Mouse (Mus musculus): ENCODE measurements around the gene Slc43a1. TPM values are rescaled to one million over a fixed set of nuclear protein-coding genes. Genes with fewer than 3 reads are reported as not detected.
"Not testable (repeated sequence)": the region's sequence is repeated elsewhere in the genome, so short reads cannot be mapped to it uniquely, and the experiment has no call there.

Slc43a1 gene
- polyA plus RNA-seq, 1 experiment, result 4.4 TPM

DNA sequence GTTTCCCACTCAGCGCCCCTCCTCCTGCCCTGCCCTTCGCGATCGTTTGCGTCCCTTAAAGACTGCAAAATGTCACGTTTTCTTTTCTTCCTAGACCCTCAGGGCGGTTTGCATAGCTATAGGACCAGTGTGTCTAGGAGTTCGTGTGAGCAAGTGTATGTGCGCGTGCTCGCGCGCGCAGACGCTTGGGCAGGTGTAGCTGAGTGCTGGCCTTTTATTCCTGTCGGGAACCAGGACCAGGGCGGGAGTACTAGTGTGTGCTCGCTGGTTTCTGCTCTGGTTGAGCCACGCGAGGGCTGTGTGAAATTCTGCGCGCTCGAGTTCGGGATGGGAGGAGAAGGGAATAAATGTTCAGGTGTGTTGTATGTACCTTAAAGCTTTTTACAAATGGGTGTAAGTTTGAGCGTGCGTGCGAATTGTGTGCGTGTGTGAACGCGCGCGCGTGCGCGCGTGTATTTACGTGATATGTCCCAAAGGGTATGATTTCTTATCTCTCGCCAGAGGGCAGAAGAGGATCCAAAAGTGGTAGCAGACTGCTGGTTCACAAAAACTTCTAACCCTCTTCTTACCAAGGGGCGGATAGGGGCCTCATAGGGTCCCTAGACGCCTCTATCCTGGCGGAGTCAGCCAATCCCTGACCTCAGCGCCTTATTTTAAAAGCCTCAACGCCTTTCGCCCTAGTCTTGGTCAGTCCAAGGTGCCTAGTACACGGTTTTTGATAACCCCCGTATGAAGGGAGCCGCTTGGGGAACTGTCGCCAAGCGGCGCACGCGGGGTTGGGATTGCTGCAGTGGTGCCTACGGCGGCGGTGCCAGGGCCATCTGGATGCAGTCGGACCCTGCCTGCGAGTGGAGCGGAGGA, 49.0 kb downstream of the Slc43a1 start:
- peaks cover 9% of the 10 kb centered on the region; the same call in 1 of the 2 replicates for H3K4me1 ChIP-seq (ENCODE audit: control insufficient read depth, insufficient read depth, insufficient read length, low read length)
- peaks cover 54% of the 10 kb centered on the region for H3K27me3 ChIP-seq (ENCODE audit: control insufficient read depth, insufficient read depth, low read length)
- TF ChIP-seq CTCF (IDR thresholded peaks at IDR 0.05; ENCODE audit: extremely low read depth, insufficient read length, insufficient replicate concordance, low read depth, low read length) (no peak), POLR2A (IDR thresholded peaks at IDR 0.05; ENCODE audit: low read depth, low read length) (no peak)
- peak overlapping the region; percentile 78 for H3K4me3 ChIP-seq (ENCODE audit: low read depth, low read length)
- no peak overlapping the region for H3K27ac ChIP-seq (ENCODE audit: insufficient read depth, low read depth, low read length)
- 1% methylated on average over 58 of the region's 58 CpGs for WGBS
- H3K36me3 ChIP-seq (ENCODE audit: control insufficient read depth, insufficient read depth, low read length), result no peaks in the 10 kb centered on the region

DNA sequence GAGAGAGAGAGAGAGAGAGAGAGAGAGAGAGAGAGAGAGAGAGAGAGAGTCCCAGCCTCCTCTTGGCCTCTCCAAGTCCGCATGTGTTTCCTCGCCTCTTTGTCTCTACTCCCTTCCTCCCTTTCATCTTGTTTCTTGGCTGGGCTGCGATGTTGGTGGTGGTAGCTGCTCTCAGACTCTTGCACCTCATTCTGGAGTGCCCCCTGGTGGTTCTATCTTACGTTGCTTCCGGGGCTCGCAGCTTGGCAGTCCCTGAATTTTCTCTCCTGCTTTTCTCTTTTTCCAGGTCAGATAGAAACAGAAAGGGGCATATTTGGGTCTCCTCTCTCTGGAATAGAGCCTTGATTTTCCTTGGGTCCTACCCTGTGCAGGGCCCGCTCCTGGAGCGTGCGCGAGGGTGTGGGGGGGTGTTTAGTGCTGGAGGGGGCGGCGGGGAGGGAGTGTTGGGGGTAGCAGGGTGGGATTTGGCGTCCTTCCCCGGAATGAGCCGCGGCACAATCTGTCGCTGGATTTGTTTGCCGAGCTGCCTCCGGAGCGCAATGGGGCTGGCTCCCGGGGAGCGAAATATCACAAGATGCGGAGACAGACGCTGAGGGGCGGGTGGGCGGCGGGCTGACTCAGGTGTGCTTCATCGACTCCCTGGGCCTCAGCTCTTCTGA, 50.1 kb downstream of the Slc43a1 start:
- Histone ChIP-seq H3K36me3 (ENCODE audit: control insufficient read depth, insufficient read depth, low read length) (no peaks in the 10 kb centered on the region), H3K27me3 (ENCODE audit: control insufficient read depth, insufficient read depth, low read length) (peaks cover 45% of the 10 kb centered on the region), H3K27ac (ENCODE audit: insufficient read depth, low read depth, low read length) (no peak overlapping the region), H3K4me1 (ENCODE audit: control insufficient read depth, insufficient read depth, insufficient read length, low read length) (peaks cover 7% of the 10 kb centered on the region; the same call in 1 of the 2 replicates), H3K4me3 (ENCODE audit: low read depth, low read length) (peak overlapping the region; percentile 7; the same call in 1 of the 2 replicates)
- WGBS, result 6% methylated on average over 28 of the region's 28 CpGs
- TF ChIP-seq CTCF (IDR thresholded peaks at IDR 0.05; ENCODE audit: extremely low read depth, insufficient read length, insufficient replicate concordance, low read depth, low read length) (peak; percentile 61; the same call in 1 of the 2 replicates), POLR2A (IDR thresholded peaks at IDR 0.05; ENCODE audit: low read depth, low read length) (no peak)

DNA sequence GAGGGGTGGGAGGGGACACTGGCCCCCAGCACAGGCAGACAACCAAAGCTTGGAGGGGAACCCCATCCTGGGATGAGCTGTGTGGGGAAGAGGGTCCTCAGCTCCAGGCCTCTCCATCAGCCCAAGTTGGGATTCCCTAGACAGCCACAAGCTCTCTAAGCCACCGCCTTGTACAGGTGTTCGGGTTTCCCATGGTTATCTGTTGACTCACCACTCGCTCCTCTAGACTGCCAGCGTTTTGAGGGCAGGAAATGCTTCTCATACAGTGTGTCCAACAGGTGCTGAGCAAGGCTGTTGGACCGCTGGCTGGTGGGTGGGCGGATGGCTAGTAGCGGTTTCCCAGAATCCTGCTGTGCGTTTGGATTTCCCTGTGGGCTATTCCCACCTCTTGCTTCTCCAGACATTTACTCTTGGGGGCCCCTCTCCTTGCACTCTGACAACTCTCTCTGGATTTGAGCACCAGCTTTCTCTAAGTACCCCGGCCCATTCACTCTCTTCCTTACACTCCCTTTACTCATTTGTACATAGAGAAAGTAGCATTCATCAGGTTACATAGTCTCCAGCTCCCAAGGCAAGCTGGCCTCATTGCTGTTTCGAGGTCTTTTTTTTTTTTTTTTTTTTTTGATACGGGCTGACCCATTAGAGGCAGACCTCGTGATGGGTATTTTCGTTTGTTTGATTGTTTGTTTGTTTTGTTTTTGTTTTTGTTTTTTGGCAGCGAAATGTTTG, 50.8 kb downstream of the Slc43a1 start:
- no peak for TF ChIP-seq CTCF (IDR thresholded peaks at IDR 0.05; ENCODE audit: extremely low read depth, insufficient read length, insufficient replicate concordance, low read depth, low read length)
- no peak for TF ChIP-seq POLR2A (IDR thresholded peaks at IDR 0.05; ENCODE audit: low read depth, low read length)
- peaks cover 43% of the 10 kb centered on the region for H3K27me3 ChIP-seq (ENCODE audit: control insufficient read depth, insufficient read depth, low read length)
- H3K27ac ChIP-seq (ENCODE audit: insufficient read depth, low read depth, low read length), result no peak overlapping the region
- peaks cover 7% of the 10 kb centered on the region; the same call in 1 of the 2 replicates for H3K4me1 ChIP-seq (ENCODE audit: control insufficient read depth, insufficient read depth, insufficient read length, low read length)
- no peaks in the 10 kb centered on the region for H3K36me3 ChIP-seq (ENCODE audit: control insufficient read depth, insufficient read depth, low read length)
- 16% methylated on average over 14 of the region's 14 CpGs for WGBS
- no peak overlapping the region; the same call in 1 of the 2 replicates for H3K4me3 ChIP-seq (ENCODE audit: low read depth, low read length)

DNA sequence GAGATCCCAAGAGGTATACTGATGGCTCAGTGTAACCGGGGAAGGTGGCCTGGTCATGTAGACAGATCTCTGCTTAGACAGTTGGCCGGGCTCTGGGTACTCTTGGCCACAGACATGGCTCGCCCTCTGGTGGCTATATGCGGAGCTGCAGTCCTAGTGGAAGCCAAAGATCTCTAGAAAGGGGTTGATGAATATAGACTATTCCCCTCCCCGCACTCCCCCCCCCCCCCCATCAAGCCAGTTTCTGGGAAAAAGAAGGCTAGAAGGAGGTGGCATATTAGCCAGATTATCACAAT, 51.3 kb downstream of the Slc43a1 start:
- peaks cover 39% of the 10 kb centered on the region for H3K27me3 ChIP-seq (ENCODE audit: control insufficient read depth, insufficient read depth, low read length)
- TF ChIP-seq POLR2A (IDR thresholded peaks at IDR 0.05; ENCODE audit: low read depth, low read length) (no peak), CTCF (IDR thresholded peaks at IDR 0.05; ENCODE audit: extremely low read depth, insufficient read length, insufficient replicate concordance, low read depth, low read length) (peak; percentile 86; the same call in 1 of the 2 replicates)
- no peak overlapping the region for H3K27ac ChIP-seq (ENCODE audit: insufficient read depth, low read depth, low read length)
- H3K4me1 ChIP-seq (ENCODE audit: control insufficient read depth, insufficient read depth, insufficient read length, low read length), result peaks cover 7% of the 10 kb centered on the region; the same call in 1 of the 2 replicates
- WGBS, result 0% methylated on average over 5 of the region's 5 CpGs
- no peaks in the 10 kb centered on the region for H3K36me3 ChIP-seq (ENCODE audit: control insufficient read depth, insufficient read depth, low read length)
- no peak overlapping the region for H3K4me3 ChIP-seq (ENCODE audit: low read depth, low read length)

DNA sequence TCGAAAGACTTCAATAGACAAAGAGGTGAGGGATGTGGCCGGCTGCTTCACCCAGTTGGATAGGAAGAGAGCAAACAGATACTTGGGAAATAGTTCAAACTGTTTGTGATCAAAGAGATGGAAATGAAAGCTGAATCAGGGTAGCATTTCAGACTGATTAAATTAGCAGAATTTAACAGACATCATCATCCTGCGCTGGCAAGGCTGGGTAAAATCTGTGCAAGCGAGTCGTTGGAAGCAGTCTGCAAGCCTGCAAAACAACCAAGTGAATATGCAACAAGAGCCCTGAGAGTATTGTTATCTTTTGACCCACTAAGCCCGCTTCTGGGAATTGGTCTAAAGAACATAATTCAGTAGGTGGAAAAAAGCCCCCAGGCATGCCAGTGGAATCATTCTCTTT, 54.7 kb downstream of the Slc43a1 start:
- H3K4me3 ChIP-seq (ENCODE audit: low read depth, low read length), result no peak overlapping the region
- no peaks in the 10 kb centered on the region for H3K36me3 ChIP-seq (ENCODE audit: control insufficient read depth, insufficient read depth, low read length)
- no peak for TF ChIP-seq CTCF (IDR thresholded peaks at IDR 0.05; ENCODE audit: extremely low read depth, insufficient read length, insufficient replicate concordance, low read depth, low read length)
- no peak for TF ChIP-seq POLR2A (IDR thresholded peaks at IDR 0.05; ENCODE audit: low read depth, low read length)
- 57% methylated on average over 6 of the region's 6 CpGs for WGBS
- H3K27ac ChIP-seq (ENCODE audit: insufficient read depth, low read depth, low read length), result no peak overlapping the region
- peaks cover 9% of the 10 kb centered on the region; the same call in 1 of the 2 replicates for H3K27me3 ChIP-seq (ENCODE audit: control insufficient read depth, insufficient read depth, low read length)
- H3K4me1 ChIP-seq (ENCODE audit: control insufficient read depth, insufficient read depth, insufficient read length, low read length), result 0 out of 2 replicates have a peak, but pooled peaks cover 2% of the 10 kb centered on the region

DNA sequence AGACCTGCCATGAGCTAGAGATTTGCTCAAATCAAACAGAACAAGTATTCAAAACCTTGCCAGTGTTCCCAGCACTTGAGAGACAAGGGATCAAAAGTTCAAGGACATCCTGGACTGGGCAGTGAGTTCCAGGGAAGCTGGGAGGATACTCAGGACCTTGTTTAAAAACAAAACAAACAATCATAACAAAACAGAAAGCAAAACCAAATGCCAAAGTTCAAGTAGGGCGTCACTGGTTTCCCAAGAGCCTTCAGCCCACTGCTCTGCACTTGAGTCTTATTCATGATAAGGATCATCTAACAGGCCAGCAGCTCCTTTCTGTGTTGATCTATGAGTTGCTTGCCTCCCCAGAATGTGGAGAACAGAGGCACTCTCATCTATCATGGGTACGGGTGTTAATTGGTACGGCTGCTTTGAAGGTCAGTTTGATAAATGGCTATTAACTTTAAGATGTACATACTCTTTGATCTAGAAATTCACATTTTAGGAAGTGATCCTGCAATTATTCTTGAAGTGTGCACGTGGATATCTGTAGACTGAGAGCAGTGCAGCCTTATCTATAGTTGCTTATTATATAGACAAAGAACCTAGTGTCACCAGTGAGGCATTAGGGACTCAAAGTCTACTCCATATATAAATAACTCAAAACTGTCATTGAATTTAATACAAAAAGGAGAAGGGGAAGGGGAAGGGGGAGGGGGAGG, 57.0 kb downstream of the Slc43a1 start:
- no peaks in the 10 kb centered on the region for H3K4me1 ChIP-seq (ENCODE audit: control insufficient read depth, insufficient read depth, insufficient read length, low read length)
- TF ChIP-seq CTCF (IDR thresholded peaks at IDR 0.05; ENCODE audit: extremely low read depth, insufficient read length, insufficient replicate concordance, low read depth, low read length) (no peak), POLR2A (IDR thresholded peaks at IDR 0.05; ENCODE audit: low read depth, low read length) (no peak)
- no peaks in the 10 kb centered on the region; the same call in 1 of the 2 replicates for H3K27me3 ChIP-seq (ENCODE audit: control insufficient read depth, insufficient read depth, low read length)
- H3K4me3 ChIP-seq (ENCODE audit: low read depth, low read length), result no peak overlapping the region
- H3K27ac ChIP-seq (ENCODE audit: insufficient read depth, low read depth, low read length), result peak overlapping the region; percentile 57
- H3K36me3 ChIP-seq (ENCODE audit: control insufficient read depth, insufficient read depth, low read length), result no peaks in the 10 kb centered on the region
- WGBS, result 13% methylated on average over 4 of the region's 4 CpGs

DNA sequence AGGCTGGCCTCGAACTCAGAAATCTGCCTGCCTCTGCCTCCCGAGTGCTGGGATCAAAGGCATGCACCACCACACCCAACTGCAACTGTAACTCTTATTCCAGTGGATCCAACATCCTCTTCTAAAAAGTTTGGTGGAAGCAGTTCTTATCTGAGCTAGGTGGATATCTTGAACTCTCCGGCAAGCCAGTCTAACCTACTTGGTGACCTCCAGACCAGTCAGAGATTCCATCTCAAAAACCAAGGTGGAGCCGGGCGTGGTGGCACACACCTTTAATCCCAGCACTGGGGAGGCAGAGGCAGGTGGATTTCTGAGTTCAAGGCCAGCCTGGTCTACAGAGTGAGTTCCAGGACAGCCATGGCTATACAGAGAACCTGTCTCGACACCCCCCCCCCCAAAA, 58.0 kb downstream of the Slc43a1 start:
- not testable (repeated sequence) for H3K4me3 ChIP-seq (ENCODE audit: low read depth, low read length); H3K27me3 ChIP-seq (ENCODE audit: control insufficient read depth, insufficient read depth, low read length); H3K27ac ChIP-seq (ENCODE audit: insufficient read depth, low read depth, low read length); H3K36me3 ChIP-seq (ENCODE audit: control insufficient read depth, insufficient read depth, low read length); H3K4me1 ChIP-seq (ENCODE audit: control insufficient read depth, insufficient read depth, insufficient read length, low read length)
- WGBS, result 80% methylated on average over 6 of the region's 6 CpGs
